Mouse (Mus musculus): ENCODE measurements around the gene Sumo1. TPM values are rescaled to one million over a fixed set of nuclear protein-coding genes. Genes with fewer than 3 reads are reported as not detected.
A peak's percentile ranks its signal among the peaks of the same experiment; 100 is the strongest.

Sumo1 gene
- polyA plus RNA-seq (2015; fragmentation: Nextera tagmentation; extraction: Ambion mirVana): 311 and 328 TPM in 2 replicates

GRCm38 (mm10) chr1:59670641-59671168 is at the start of gene Sumo1:
TSS of gene Sumo1 (minus strand) at chr1:59670834.
- Histone ChIP-seq H3K27ac (peak within 1 kb of the TSS; percentile 92), H3K36me3 (replicated peaks) (no peaks in the 10 kb centered on the region), H3K4me3 (peak within 1 kb of the TSS; percentile 85), H3K9me3 (no peaks in the 10 kb centered on the region), H3K4me2 (peak within 1 kb of the TSS; percentile 65), H3K27me3 (replicated peaks) (no peaks in the 10 kb centered on the region), H3K9ac (peak within 1 kb of the TSS; percentile 91), H3K4me1 (peaks cover 24% of the 10 kb centered on the region)
- ATAC-seq (replicated peaks): peak; percentile 98
- WGBS: under 1% methylated on average over 36 of the region's 36 CpGs

GRCm38 (mm10) chr1:59719900-59720299 is 49.3 kb upstream of the Sumo1 start:
- Histone ChIP-seq H3K27ac (no peak overlapping the region), H3K4me3 (no peak overlapping the region), H3K9me3 (no peaks in the 10 kb centered on the region), H3K27me3 (replicated peaks) (no peaks in the 10 kb centered on the region), H3K36me3 (replicated peaks) (peaks cover under 1% of the 10 kb centered on the region; the same call in 1 of the 2 replicates), H3K4me1 (no peaks in the 10 kb centered on the region), H3K4me2 (no peak overlapping the region), H3K9ac (no peak overlapping the region)
- ATAC-seq (replicated peaks): no peak
- 50% methylated on average over 4 of the region's 4 CpGs for WGBS

GRCm38 (mm10) chr1:59701766-59702165 is 31.1 kb upstream of the Sumo1 start:
- ATAC-seq (replicated peaks): no peak
- no peak overlapping the region for H3K4me2 ChIP-seq
- H3K9me3 ChIP-seq: no peaks in the 10 kb centered on the region
- no peaks in the 10 kb centered on the region for H3K4me1 ChIP-seq
- H3K27me3 ChIP-seq (replicated peaks): no peaks in the 10 kb centered on the region
- WGBS: 98% methylated on average over 1 of the region's 1 CpGs
- peaks cover 46% of the 10 kb centered on the region for H3K36me3 ChIP-seq (replicated peaks)
- no peak overlapping the region for H3K9ac ChIP-seq
- no peak overlapping the region for H3K4me3 ChIP-seq
- no peak overlapping the region for H3K27ac ChIP-seq

GRCm38 (mm10) chr1:59698207-59698606 is 27.6 kb upstream of the Sumo1 start:
- 98% methylated on average over 3 of the region's 3 CpGs for WGBS
- no peak overlapping the region for H3K27ac ChIP-seq
- H3K4me3 ChIP-seq: no peak overlapping the region
- no peak overlapping the region for H3K9ac ChIP-seq
- no peaks in the 10 kb centered on the region for H3K9me3 ChIP-seq
- H3K4me2 ChIP-seq: no peak overlapping the region
- H3K4me1 ChIP-seq: no peaks in the 10 kb centered on the region
- peaks cover 32% of the 10 kb centered on the region for H3K36me3 ChIP-seq (replicated peaks)
- no peak for ATAC-seq (replicated peaks)
- no peaks in the 10 kb centered on the region for H3K27me3 ChIP-seq (replicated peaks)

- Histone ChIP-seq H3K4me2 (no peak overlapping the region), H3K4me1 (no peaks in the 10 kb centered on the region), H3K9ac (no peak overlapping the region), H3K9me3 (no peaks in the 10 kb centered on the region), H3K4me3 (no peak overlapping the region), H3K27ac (no peak overlapping the region), H3K27me3 (replicated peaks) (no peaks in the 10 kb centered on the region), H3K36me3 (replicated peaks) (peaks cover 32% of the 10 kb centered on the region)
- WGBS: 85% methylated on average over 5 of the region's 5 CpGs
- ATAC-seq (replicated peaks): no peak
Observed at GRCm38 (mm10) chr1:59697751-59698150, 27.1 kb upstream of the Sumo1 start.

GRCm38 (mm10) chr1:59690467-59690866 is 19.8 kb upstream of the Sumo1 start:
- peaks cover 6% of the 10 kb centered on the region for H3K36me3 ChIP-seq (replicated peaks)
- no peaks in the 10 kb centered on the region for H3K9me3 ChIP-seq
- no peaks in the 10 kb centered on the region for H3K27me3 ChIP-seq (replicated peaks)
- no peak overlapping the region for H3K9ac ChIP-seq
- no peak overlapping the region for H3K4me3 ChIP-seq
- peaks cover 19% of the 10 kb centered on the region for H3K4me1 ChIP-seq
- H3K27ac ChIP-seq: no peak overlapping the region
- no peak overlapping the region for H3K4me2 ChIP-seq
- ATAC-seq (replicated peaks): no peak
- 92% methylated on average over 5 of the region's 5 CpGs for WGBS

GRCm38 (mm10) chr1:59687493-59687892 is 16.9 kb upstream of the Sumo1 start:
- H3K4me1 ChIP-seq: peaks cover 22% of the 10 kb centered on the region
- H3K4me3 ChIP-seq: no peak overlapping the region
- ATAC-seq (replicated peaks): no peak
- H3K9ac ChIP-seq: no peak overlapping the region
- 0 out of 2 replicates have a peak, but pooled peaks cover 4% of the 10 kb centered on the region for H3K27me3 ChIP-seq (replicated peaks)
- no peak overlapping the region for H3K27ac ChIP-seq
- no peaks in the 10 kb centered on the region for H3K9me3 ChIP-seq
- peaks cover 5% of the 10 kb centered on the region for H3K36me3 ChIP-seq (replicated peaks)
- H3K4me2 ChIP-seq: no peak overlapping the region
- 90% methylated on average over 1 of the region's 1 CpGs for WGBS

GRCm38 (mm10) chr1:59684819-59685755 is 14.5 kb upstream of the Sumo1 start, which contains the start of gene Nop58:
TSS of gene Nop58 (plus strand) at chr1:59684971.
- Histone ChIP-seq H3K27ac (peak within 1 kb of the TSS; percentile 84), H3K4me1 (peaks cover 22% of the 10 kb centered on the region), H3K4me3 (peak within 1 kb of the TSS; percentile 74), H3K9ac (peak within 1 kb of the TSS; percentile 74), H3K4me2 (peak within 1 kb of the TSS; percentile 95), H3K27me3 (replicated peaks) (0 out of 2 replicates have a peak, but pooled peaks cover 4% of the 10 kb centered on the region), H3K9me3 (no peaks in the 10 kb centered on the region), H3K36me3 (replicated peaks) (no peaks in the 10 kb centered on the region)
- peak; percentile 99 for ATAC-seq (replicated peaks)
- WGBS: under 1% methylated on average over 49 of the region's 49 CpGs

GRCm38 (mm10) chr1:59683926-59684818 is 13.5 kb upstream of the Sumo1 start:
- Histone ChIP-seq H3K9ac (no peak overlapping the region), H3K27ac (no peak overlapping the region; the same call in 1 of the 2 replicates), H3K9me3 (no peaks in the 10 kb centered on the region), H3K27me3 (replicated peaks) (0 out of 2 replicates have a peak, but pooled peaks cover 4% of the 10 kb centered on the region), H3K4me2 (peak overlapping the region; percentile 82), H3K36me3 (replicated peaks) (no peaks in the 10 kb centered on the region), H3K4me3 (peak overlapping the region; percentile 74), H3K4me1 (peaks cover 22% of the 10 kb centered on the region)
- 11% methylated on average over 11 of the region's 11 CpGs for WGBS
- ATAC-seq (replicated peaks): peak; percentile 60

GRCm38 (mm10) chr1:59673661-59674060 is 3.0 kb upstream of the Sumo1 start:
- H3K4me3 ChIP-seq: no peak overlapping the region
- ATAC-seq (replicated peaks): no peak
- no peaks in the 10 kb centered on the region for H3K9me3 ChIP-seq
- no peak overlapping the region for H3K4me2 ChIP-seq
- no peak overlapping the region for H3K27ac ChIP-seq
- 98% methylated on average over 2 of the region's 2 CpGs for WGBS
- no peak overlapping the region for H3K9ac ChIP-seq
- H3K36me3 ChIP-seq (replicated peaks): no peaks in the 10 kb centered on the region
- H3K4me1 ChIP-seq: peaks cover 18% of the 10 kb centered on the region
- no peaks in the 10 kb centered on the region for H3K27me3 ChIP-seq (replicated peaks)

- peak; percentile 48 for ATAC-seq (replicated peaks)
- Histone ChIP-seq H3K4me3 (peak overlapping the region; percentile 85), H3K9ac (peak overlapping the region; percentile 91), H3K27me3 (replicated peaks) (no peaks in the 10 kb centered on the region), H3K9me3 (no peaks in the 10 kb centered on the region), H3K4me1 (peaks cover 27% of the 10 kb centered on the region), H3K36me3 (replicated peaks) (no peaks in the 10 kb centered on the region), H3K4me2 (peak overlapping the region; percentile 65), H3K27ac (peak overlapping the region; percentile 92)
- under 1% methylated on average over 45 of the region's 54 CpGs for WGBS
Observed at GRCm38 (mm10) chr1:59669962-59670630, 538 bp downstream of the Sumo1 start.
